ENCODE assay signal across 8 mouse cellular contexts in genomic region chrX:12839406-12840159, GRCm38 (mm10).
DNase-seq lines count a peak whose midpoint lies in the region; TF ChIP-seq lines count a peak whose summit lies in the region.

No protein-coding gene starts in this region.

- H3K4me1 ChIP-seq in spleen, adult 2 months (ENCODE audit: control insufficient read depth, insufficient read depth, insufficient read length) = peaks cover under 1% of the 10 kb centered on the region; the same call in 1 of the 2 replicates
- peaks cover 3% of the 10 kb centered on the region; the same call in 1 of the 2 replicates for H3K4me1 ChIP-seq in heart, adult 2 months (ENCODE audit: control insufficient read depth, insufficient read depth, low read length)
- H3K4me1 ChIP-seq in midbrain, embryonic 10.5 days = peaks cover 16% of the 10 kb centered on the region

- peak overlapping the region; percentile 44 for H3K4me3 ChIP-seq in spleen, adult 2 months (ENCODE audit: extremely low read depth, insufficient read depth, insufficient read length)
- H3K4me3 ChIP-seq in heart, adult 2 months = peak overlapping the region; percentile 35
- H3K4me3 ChIP-seq in midbrain, embryonic 10.5 days = peak overlapping the region; percentile 44

- intact Hi-C loops in heart, adult 2 months (cut with DNase I) = loop anchor here (2.0 to 5.0 kb wide), 2 partner anchors 77 to 163 kb away; partner anchors contain the start of gene Med14
- intact Hi-C loops in left cerebral cortex, postnatal 4 days (cut with DNase I) = no loop called here

- peak; percentile 17 to 45 for DNase-seq in spleen, adult 2 months (ENCODE audit: low read depth in 1 of 2, low spot score in 2 of 2)
- DNase-seq in spleen, postnatal 14 days (ENCODE audit: low spot score in 2 of 2) = no peak
- DNase-seq in cerebellum, postnatal 36 days = peak; percentile 15 to 46
- peak in 1 of 2 experiments; percentile 37 for DNase-seq in heart, adult 2 months
- DNase-seq in kidney, adult 11 months = peak; percentile 49
- peak; percentile 27 for DNase-seq in left cerebral cortex, postnatal 4 days
- peak; percentile 51 for DNase-seq in midbrain, embryonic 10.5 days (ENCODE audit: low spot score)
- peak; percentile 78 for DNase-seq in splenic B cell, adult 2 months (ENCODE audit: low read depth, low spot score)

- WGBS in spleen, adult 2 months = 25% methylated on average over 11 of the region's 11 CpGs
- 30% methylated on average over 11 of the region's 11 CpGs for WGBS in heart, adult 2 months
- WGBS in midbrain, embryonic 10.5 days = 20% methylated on average over 11 of the region's 11 CpGs

- H3K27me3 ChIP-seq in spleen, adult 2 months (ENCODE audit: control insufficient read depth, insufficient read depth, low read length) = no peaks in the 10 kb centered on the region
- no peaks in the 10 kb centered on the region for H3K27me3 ChIP-seq in heart, adult 2 months (ENCODE audit: control insufficient read depth, insufficient read depth, low read length)
- no peaks in the 10 kb centered on the region for H3K27me3 ChIP-seq in midbrain, embryonic 10.5 days (ENCODE audit: low read depth, poor library complexity, severe bottlenecking)
- H3K27me3 ChIP-seq in splenic B cell, adult 2 months (ENCODE audit: control insufficient read depth, insufficient read depth, low read length, poor library complexity, severe bottlenecking) = no peaks in the 10 kb centered on the region

- H3K36me3 ChIP-seq in spleen, adult 2 months (ENCODE audit: control insufficient read depth, insufficient read depth, low read length) = no peaks in the 10 kb centered on the region
- no peaks in the 10 kb centered on the region for H3K36me3 ChIP-seq in heart, adult 2 months (ENCODE audit: control insufficient read depth, insufficient read depth, low read length)
- no peaks in the 10 kb centered on the region for H3K36me3 ChIP-seq in midbrain, embryonic 10.5 days
- no peaks in the 10 kb centered on the region for H3K36me3 ChIP-seq in splenic B cell, adult 2 months (ENCODE audit: control insufficient read depth, insufficient read depth, low read length, poor library complexity, severe bottlenecking)

- peak; percentile 15; the same call in 1 of the 2 replicates for TF ChIP-seq CTCF in spleen, adult 2 months (IDR thresholded peaks at IDR 0.05; ENCODE audit: extremely low read depth, insufficient read depth, insufficient read length, insufficient replicate concordance)
- TF ChIP-seq CTCF in heart, adult 2 months (IDR thresholded peaks at IDR 0.05) = peak; percentile 79

- no peaks in the 10 kb centered on the region for H3K9me3 ChIP-seq in midbrain, embryonic 10.5 days (replicated peaks)

- TF ChIP-seq EP300 in heart, adult 2 months (IDR thresholded peaks at IDR 0.05; ENCODE audit: insufficient read depth, low read depth, low read length) = 0 out of 2 replicates have a peak, but pooled peaks have one; percentile 12

- TF ChIP-seq POLR2A in spleen, adult 2 months (IDR thresholded peaks at IDR 0.05; ENCODE audit: low read depth, low read length) = no peak
- TF ChIP-seq POLR2A in heart, adult 2 months (IDR thresholded peaks at IDR 0.05; ENCODE audit: insufficient read depth, low read depth, low read length) = no peak

- no peaks in the 10 kb centered on the region for H3K79me2 ChIP-seq in heart, adult 2 months (replicated peaks; ENCODE audit: control insufficient read depth, insufficient read depth, low read length)

- peak overlapping the region; percentile 35 for H3K9ac ChIP-seq in heart, adult 2 months (ENCODE audit: low read depth, low read length)

- peak overlapping the region; percentile 41 for H3K27ac ChIP-seq in spleen, adult 2 months (ENCODE audit: insufficient read depth, low read length)
- H3K27ac ChIP-seq in heart, adult 2 months = peak overlapping the region; percentile 66
- peak overlapping the region; percentile 88 for H3K27ac ChIP-seq in midbrain, embryonic 10.5 days (replicated peaks)

Comparison
In these comparisons a context has a peak if more than half of its experiments do, and no peak if none do; other contexts are left out.
1. DNase-seq: peak in spleen, adult 2 months (2 of 2), cerebellum, postnatal 36 days (2 of 2), kidney, adult 11 months (single experiment), left cerebral cortex, postnatal 4 days (single experiment), midbrain, embryonic 10.5 days (single experiment) and splenic B cell, adult 2 months (single experiment); none in spleen, postnatal 14 days (0 of 2).
2. Peak in every context shown above with its lines, with median percentiles within 50 percentile points of each other: H3K27ac ChIP-seq and H3K4me3 ChIP-seq.